Comparison of ENCODE assay signal across 29 mouse cellular contexts in the genomic region with DNA sequence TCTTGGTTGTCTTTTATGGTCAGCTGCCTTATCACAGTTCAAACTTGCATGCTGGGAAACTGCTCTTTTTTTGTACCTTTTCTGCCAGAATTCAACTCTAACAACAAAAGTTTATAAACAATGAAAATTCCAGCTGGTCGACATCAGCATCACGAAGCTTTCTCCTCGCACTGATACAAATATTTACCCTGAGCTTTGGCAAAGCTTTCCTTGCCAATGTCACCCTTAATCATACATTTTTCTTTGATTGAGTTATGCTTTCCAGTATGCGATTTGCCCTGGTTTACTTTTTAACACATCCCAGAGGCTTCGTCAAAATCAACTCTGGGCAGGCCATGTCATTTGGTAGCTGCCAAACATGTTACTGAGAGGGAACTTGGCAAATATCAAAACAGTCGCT.
DNase-seq lines count a peak whose midpoint lies in the region; ATAC-seq and TF ChIP-seq lines count a peak whose summit lies in the region.
"Had no signal": no experiment of that assay in that cellular context is flagged by ENCODE, and none has a peak within 500 bp of the region (broad histone marks: within the 10 kb centered on the region; RNA-seq: fewer than 3 reads in every experiment).

No protein-coding gene starts in this region.

- no peak for ATAC-seq in liver, postnatal 0 days
- peak; percentile 37; the same call in 1 of the 2 replicates for ATAC-seq in lung, postnatal 0 days
- no peak for ATAC-seq in neural tube, embryonic 15.5 days (ENCODE audit: low FRiP score)
- ATAC-seq: forebrain, postnatal 0 days; intestine, postnatal 0 days; midbrain, embryonic 15.5 days had no signal

- no peaks in the 10 kb centered on the region for H3K79me2 ChIP-seq in liver, adult 2 months (ENCODE audit: control insufficient read depth, insufficient read depth, low read length)

- H3K36me3 ChIP-seq in liver, adult 2 months (ENCODE audit: control insufficient read depth, insufficient read depth, low read length), result no peaks in the 10 kb centered on the region
- no peaks in the 10 kb centered on the region for H3K36me3 ChIP-seq in liver, postnatal 0 days (replicated peaks; ENCODE audit: insufficient read depth, low read length)
- H3K36me3 ChIP-seq in lung, postnatal 0 days (ENCODE audit: insufficient read depth, low read length), result no peaks in the 10 kb centered on the region
- H3K36me3 ChIP-seq in neural tube, embryonic 15.5 days, result no peaks in the 10 kb centered on the region
- H3K36me3 ChIP-seq: embryonic facial prominence, embryonic 15.5 days; forebrain, embryonic 12.5 days; hindbrain, embryonic 13.5 days; limb, embryonic 12.5 days; midbrain, embryonic 10.5 days; midbrain, embryonic 15.5 days had no signal

- no peak for TF ChIP-seq POLR2A in liver, adult 2 months (IDR thresholded peaks at IDR 0.05; ENCODE audit: extremely low read depth, insufficient read depth, low read length)

- H3K4me1 ChIP-seq in liver, adult 2 months (ENCODE audit: control insufficient read depth, insufficient read depth, low read length), result no peaks in the 10 kb centered on the region
- H3K4me1 ChIP-seq in liver, postnatal 0 days (ENCODE audit: insufficient read depth), result no peaks in the 10 kb centered on the region
- no peaks in the 10 kb centered on the region for H3K4me1 ChIP-seq in lung, postnatal 0 days (ENCODE audit: insufficient read depth, low read depth, low read length)
- no peaks in the 10 kb centered on the region for H3K4me1 ChIP-seq in neural tube, embryonic 15.5 days
- H3K4me1 ChIP-seq: embryonic facial prominence, embryonic 15.5 days; forebrain, embryonic 12.5 days; hindbrain, embryonic 13.5 days; limb, embryonic 12.5 days; midbrain, embryonic 10.5 days; midbrain, embryonic 15.5 days had no signal

- H3K27me3 ChIP-seq in liver, adult 2 months (ENCODE audit: control insufficient read depth, insufficient read depth, low read length), result no peaks in the 10 kb centered on the region
- H3K27me3 ChIP-seq in liver, postnatal 0 days (ENCODE audit: insufficient read depth, low read length), result no peaks in the 10 kb centered on the region
- no peaks in the 10 kb centered on the region for H3K27me3 ChIP-seq in lung, postnatal 0 days (replicated peaks; ENCODE audit: insufficient read depth, low read length)
- no peaks in the 10 kb centered on the region for H3K27me3 ChIP-seq in neural tube, embryonic 15.5 days (replicated peaks)
- H3K27me3 ChIP-seq: embryonic facial prominence, embryonic 15.5 days; forebrain, embryonic 12.5 days; hindbrain, embryonic 13.5 days; midbrain, embryonic 15.5 days had no signal

- no peak overlapping the region for H3K4me3 ChIP-seq in liver, adult 2 months (ENCODE audit: insufficient read depth, low read depth, low read length)
- H3K4me3 ChIP-seq in liver, postnatal 0 days (ENCODE audit: low read depth, low read length), result no peak overlapping the region
- no peak overlapping the region for H3K4me3 ChIP-seq in lung, postnatal 0 days (ENCODE audit: low read depth, low read length)
- no peak overlapping the region for H3K4me3 ChIP-seq in neural tube, embryonic 15.5 days (replicated peaks)
- H3K4me3 ChIP-seq: embryonic facial prominence, embryonic 15.5 days; forebrain, embryonic 12.5 days; hindbrain, embryonic 13.5 days; limb, embryonic 12.5 days; midbrain, embryonic 10.5 days; midbrain, embryonic 15.5 days had no signal

- no peak overlapping the region for H3K9ac ChIP-seq in liver, adult 2 months (ENCODE audit: low read depth, low read length)
- no peak overlapping the region for H3K9ac ChIP-seq in liver, postnatal 0 days (replicated peaks)
- H3K9ac ChIP-seq in lung, postnatal 0 days (replicated peaks; ENCODE audit: low read depth), result no peak overlapping the region
- no peak overlapping the region for H3K9ac ChIP-seq in neural tube, embryonic 15.5 days (replicated peaks)
- H3K9ac ChIP-seq: embryonic facial prominence, embryonic 15.5 days; forebrain, embryonic 12.5 days; forebrain, postnatal 0 days; hindbrain, embryonic 13.5 days; limb, embryonic 12.5 days; midbrain, embryonic 15.5 days had no signal

- no peak for TF ChIP-seq EP300 in liver, postnatal 0 days (IDR thresholded peaks at IDR 0.05; ENCODE audit: low read depth)
- peak; percentile 76; the same call in 1 of the 2 replicates for TF ChIP-seq EP300 in lung, postnatal 0 days (IDR thresholded peaks at IDR 0.05)

- 39% methylated on average over 6 of the region's 6 CpGs for WGBS in liver, adult 2 months
- 55% methylated on average over 6 of the region's 6 CpGs for WGBS in liver, postnatal 0 days (ENCODE audit: insufficient replicate concordance)
- WGBS in lung, postnatal 0 days, result 23% methylated on average over 6 of the region's 6 CpGs
- WGBS in neural tube, embryonic 15.5 days, result 78% methylated on average over 6 of the region's 6 CpGs

- H3K9me3 ChIP-seq in liver, postnatal 0 days (ENCODE audit: low read length), result no peaks in the 10 kb centered on the region
- H3K9me3 ChIP-seq in lung, postnatal 0 days (ENCODE audit: low read length), result no peaks in the 10 kb centered on the region
- H3K9me3 ChIP-seq in neural tube, embryonic 15.5 days (replicated peaks), result no peaks in the 10 kb centered on the region
- H3K9me3 ChIP-seq: embryonic facial prominence, embryonic 15.5 days; forebrain, embryonic 12.5 days; hindbrain, embryonic 13.5 days; limb, embryonic 12.5 days; midbrain, embryonic 10.5 days; midbrain, embryonic 15.5 days had no signal

- TF ChIP-seq CTCF in liver, adult 2 months (IDR thresholded peaks at IDR 0.05; ENCODE audit: low read depth, low read length), result no peak
- no peak for TF ChIP-seq CTCF in liver, postnatal 0 days (IDR thresholded peaks at IDR 0.05; ENCODE audit: low read depth)
- no peak for TF ChIP-seq CTCF in lung, postnatal 0 days (IDR thresholded peaks at IDR 0.05)

- no peak overlapping the region for H3K4me2 ChIP-seq in liver, postnatal 0 days (ENCODE audit: low read depth, low read length)
- no peak overlapping the region for H3K4me2 ChIP-seq in lung, postnatal 0 days (replicated peaks; ENCODE audit: low read depth, low read length)
- no peak overlapping the region for H3K4me2 ChIP-seq in neural tube, embryonic 15.5 days
- H3K4me2 ChIP-seq: embryonic facial prominence, embryonic 15.5 days; forebrain, embryonic 12.5 days; heart, embryonic 11.5 days; hindbrain, embryonic 13.5 days; limb, embryonic 12.5 days; liver, embryonic 11.5 days; midbrain, embryonic 15.5 days had no signal

- H3K27ac ChIP-seq in liver, adult 2 months (replicated peaks; ENCODE audit: insufficient read depth, low read depth, low read length), result no peak overlapping the region
- no peak overlapping the region for H3K27ac ChIP-seq in liver, postnatal 0 days (ENCODE audit: low read depth)
- H3K27ac ChIP-seq in lung, postnatal 0 days (ENCODE audit: low read length), result no peak overlapping the region
- H3K27ac ChIP-seq in neural tube, embryonic 15.5 days (replicated peaks), result no peak overlapping the region
- H3K27ac ChIP-seq: embryonic facial prominence, embryonic 15.5 days; forebrain, embryonic 12.5 days; hindbrain, embryonic 13.5 days; limb, embryonic 12.5 days; midbrain, embryonic 10.5 days; midbrain, embryonic 15.5 days had no signal

- intact Hi-C loops in left cerebral cortex, postnatal 25 days (cut with DNase I), result no loop called here

- DNase-seq in liver, adult 2 months (ENCODE audit: extremely low read depth, low read depth, low spot score), result peak; percentile 19
- DNase-seq in liver, postnatal 0 days, result no peak
- peak; percentile 74 for DNase-seq in NIH3T3 (ENCODE audit: low read depth)
- peak; percentile 68 for DNase-seq in lung, postnatal 0 days (ENCODE audit: low spot score)
- DNase-seq in cerebellum, adult 8-10 months, result no peak
- no peak for DNase-seq in left cerebral cortex, postnatal 25 days (ENCODE audit: low spot score in 2 of 2)
- DNase-seq: adrenal gland, postnatal 10 days; B cell, adult 2 months; cerebellum, adult 9-10 months; forebrain, postnatal 0 days; gastrocnemius, postnatal 14 days; heart, adult 11 months; heart, postnatal 36 days; kidney, adult 9 months; kidney, postnatal 10 days; layer of hippocampus, adult 9-11 months; right cerebral cortex, adult 18-20 months; spleen, adult 18-20 months; thymus, postnatal 4 days had no signal

Comparison
In these comparisons a context has a peak if more than half of its experiments do, and no peak if none do; other contexts are left out.
1. DNase-seq: peak in liver, adult 2 months (single experiment), NIH3T3 (single experiment) and lung, postnatal 0 days (single experiment); none in liver, postnatal 0 days (single experiment), cerebellum, adult 8-10 months (single experiment) and left cerebral cortex, postnatal 25 days (0 of 2).